Mouse (Mus musculus) midbrain, embryonic 14.5 days (tissue): ENCODE measurements around the gene Kdm4b. TPM values are rescaled to one million over a fixed set of nuclear protein-coding genes. Genes with fewer than 3 reads are reported as not detected.

ENCODE experiments used
- ATAC-seq: fragments of 200-750 bp; cut with Nextera tagmentation; 2 replicates; pipeline ENCODE4 v1.8.0; 2017; ENCODE audit warnings: moderate number of reproducible peaks, moderate library complexity; ENCODE audit not compliant: low FRiP score, low TSS enrichment
- DNase-seq: peaks from one replicate; pipeline ENCODE4 v3.0.0-alpha.2; 2015
- H3K27ac ChIP-seq: fragments of 300-500 bp; sonication (generic); replicated peaks from 2 replicates; pipeline ENCODE4 v1.5.1; 2014; ENCODE audit warnings: mild to moderate bottlenecking, low read depth, low read length, moderate library complexity
- H3K27me3 ChIP-seq: fragments of 300-500 bp; sonication (generic); 2 replicates; pipeline ENCODE4 v1.6.1; 2014; ENCODE audit warnings: low read length, control low read depth, mixed read lengths; ENCODE audit not compliant: control insufficient read depth, insufficient read depth
- H3K36me3 ChIP-seq: fragments of 300-500 bp; sonication (generic); 2 replicates; pipeline ENCODE4 v1.6.1; 2014; ENCODE audit warnings: low read length, control low read depth; ENCODE audit not compliant: control insufficient read depth, insufficient read depth
- H3K4me1 ChIP-seq: fragments of 300-500 bp; sonication (generic); 2 replicates; pipeline ENCODE4 v1.6.1; 2014; ENCODE audit warnings: mild to moderate bottlenecking, antibody characterized with exemption, low read length, control low read depth; ENCODE audit not compliant: control insufficient read depth, insufficient read depth
- H3K4me2 ChIP-seq: fragments of 300-500 bp; sonication (generic); 2 replicates; pipeline ENCODE4 v1.6.1; 2014; ENCODE audit warnings: mild to moderate bottlenecking, low read length, moderate library complexity
- H3K4me3 ChIP-seq: fragments of 300-500 bp; sonication (generic); replicated peaks from 2 replicates; pipeline ENCODE4 v1.5.1; 2014; ENCODE audit warnings: low read depth, low read length
- H3K9ac ChIP-seq: fragments of 300-500 bp; sonication (generic); replicated peaks from 2 replicates; pipeline ENCODE4 v1.6.1; 2014; ENCODE audit warnings: mild to moderate bottlenecking, low read length, moderate library complexity
- H3K9me3 ChIP-seq: fragments of 300-500 bp; sonication (generic); 2 replicates; pipeline ENCODE4 v1.6.1; 2016; ENCODE audit warnings: low read length, control low read depth, mixed read lengths; ENCODE audit not compliant: control insufficient read depth
- whole genome bisulfite sequencing: fragments of 180-500 bp; shearing (Covaris S2); extraction: QIAGEN DNeasy Blood & Tissue Kit; methylation state at CpG from one replicate; pipeline ENCODE4 v1.1.7; 2014; 5-methylcytosine and 5-hydroxymethylcytosine counted together
- polyA plus RNA-seq: library from polyadenylated mRNA; unstranded; fragments of >200 nt; fragmentation: Nextera tagmentation; extraction: Ambion mirVana; gene quantifications from 2 replicates; pipeline ENCODE4 v1.2.1, GENCODE M21; 2014

The Kdm4b gene
- polyA plus RNA-seq, 1 experiment from 2014 or later = 78.9 TPM

GRCm38 (mm10) chr17:56380286-56380685 lies 54.4 kb downstream of the Kdm4b start:
- Histone ChIP-seq H3K27me3 (no peaks in the 10 kb centered on the region), H3K36me3 (peaks cover 96% of the 10 kb centered on the region), H3K27ac (peak overlapping the region; percentile 37; the same call in 1 of the 2 replicates), H3K4me3 (no peak overlapping the region), H3K4me2 (no peak overlapping the region), H3K4me1 (0 out of 2 replicates have a peak, but pooled peaks cover 2% of the 10 kb centered on the region), H3K9me3 (no peaks in the 10 kb centered on the region), H3K9ac (no peak overlapping the region)
- DNase-seq = peak; percentile 46
- peak; percentile 49 for ATAC-seq
- WGBS = 70% methylated on average over 6 of the region's 6 CpGs

GRCm38 (mm10) chr17:56381183-56381582 lies 55.3 kb downstream of the Kdm4b start:
- Histone ChIP-seq H3K27ac (0 out of 2 replicates have a peak overlapping the region, but pooled peaks have one; percentile 32), H3K27me3 (no peaks in the 10 kb centered on the region), H3K9ac (no peak overlapping the region), H3K4me1 (0 out of 2 replicates have a peak, but pooled peaks cover 2% of the 10 kb centered on the region), H3K36me3 (peaks cover 96% of the 10 kb centered on the region), H3K4me3 (no peak overlapping the region), H3K4me2 (no peak overlapping the region), H3K9me3 (no peaks in the 10 kb centered on the region)
- WGBS = 50% methylated on average over 5 of the region's 5 CpGs
- ATAC-seq (no peak), DNase-seq (no peak)

GRCm38 (mm10) chr17:56382997-56383396 lies 57.1 kb downstream of the Kdm4b start:
- no peak overlapping the region for H3K9ac ChIP-seq

GRCm38 (mm10) chr17:56384903-56385302 lies 59.0 kb downstream of the Kdm4b start:
- ATAC-seq (no peak), DNase-seq (no peak)
- Histone ChIP-seq H3K9ac (no peak overlapping the region), H3K27me3 (no peaks in the 10 kb centered on the region), H3K4me2 (no peak overlapping the region), H3K4me3 (no peak overlapping the region), H3K4me1 (0 out of 2 replicates have a peak, but pooled peaks cover 2% of the 10 kb centered on the region), H3K36me3 (peaks cover 95% of the 10 kb centered on the region), H3K27ac (no peak overlapping the region), H3K9me3 (no peaks in the 10 kb centered on the region)
- WGBS = 75% methylated on average over 6 of the region's 6 CpGs

More at GRCm38 (mm10) chr17:56382997-56383396, 57.1 kb downstream of the Kdm4b start:
- no peak overlapping the region for H3K4me2 ChIP-seq
- no peaks in the 10 kb centered on the region for H3K27me3 ChIP-seq
- no peaks in the 10 kb centered on the region for H3K9me3 ChIP-seq
- no peak for DNase-seq
- 0 out of 2 replicates have a peak overlapping the region, but pooled peaks have one; percentile 20 for H3K27ac ChIP-seq
- no peak for ATAC-seq
- H3K4me1 ChIP-seq = 0 out of 2 replicates have a peak, but pooled peaks cover 2% of the 10 kb centered on the region
- WGBS = 30% methylated on average over 8 of the region's 8 CpGs
- H3K36me3 ChIP-seq = peaks cover 94% of the 10 kb centered on the region
- H3K4me3 ChIP-seq = no peak overlapping the region

- ATAC-seq (no peak), DNase-seq (no peak)
- H3K27ac ChIP-seq = no peak overlapping the region
- H3K4me3 ChIP-seq = no peak overlapping the region
- peaks cover 94% of the 10 kb centered on the region for H3K36me3 ChIP-seq
- no peaks in the 10 kb centered on the region for H3K9me3 ChIP-seq
- WGBS = 91% methylated on average over 6 of the region's 6 CpGs
- no peak overlapping the region for H3K9ac ChIP-seq
- H3K4me2 ChIP-seq = no peak overlapping the region
- no peaks in the 10 kb centered on the region for H3K27me3 ChIP-seq
- H3K4me1 ChIP-seq = no peaks in the 10 kb centered on the region
These were observed 61.8 kb downstream of the Kdm4b start for GRCm38 (mm10) chr17:56387612-56388011.

GRCm38 (mm10) chr17:56393238-56393637 lies 67.4 kb downstream of the Kdm4b start:
- no peak overlapping the region for H3K4me3 ChIP-seq
- no peak overlapping the region for H3K9ac ChIP-seq
- H3K4me1 ChIP-seq = no peaks in the 10 kb centered on the region
- H3K9me3 ChIP-seq = no peaks in the 10 kb centered on the region
- peaks cover 99% of the 10 kb centered on the region for H3K36me3 ChIP-seq
- no peak overlapping the region for H3K27ac ChIP-seq
- DNase-seq (no peak), ATAC-seq (no peak)
- H3K4me2 ChIP-seq = no peak overlapping the region
- 95% methylated on average over 6 of the region's 6 CpGs for WGBS
- H3K27me3 ChIP-seq = no peaks in the 10 kb centered on the region

- no peak for ATAC-seq
- Histone ChIP-seq H3K27me3 (no peaks in the 10 kb centered on the region), H3K4me2 (no peak overlapping the region), H3K9ac (no peak overlapping the region), H3K36me3 (peaks cover 99% of the 10 kb centered on the region), H3K4me1 (no peaks in the 10 kb centered on the region), H3K4me3 (no peak overlapping the region), H3K9me3 (no peaks in the 10 kb centered on the region), H3K27ac (no peak overlapping the region)
- WGBS = 96% methylated on average over 10 of the region's 10 CpGs
- DNase-seq = no peak
These were observed 68.0 kb downstream of the Kdm4b start for GRCm38 (mm10) chr17:56393889-56394288.

- DNase-seq = no peak
- ATAC-seq = no peak
- Histone ChIP-seq H3K36me3 (peaks cover 99% of the 10 kb centered on the region), H3K4me2 (no peak overlapping the region), H3K9ac (no peak overlapping the region), H3K9me3 (no peaks in the 10 kb centered on the region), H3K4me1 (no peaks in the 10 kb centered on the region), H3K27ac (no peak overlapping the region), H3K27me3 (no peaks in the 10 kb centered on the region), H3K4me3 (no peak overlapping the region)
- 90% methylated on average over 6 of the region's 6 CpGs for WGBS
These were observed 70.2 kb downstream of the Kdm4b start for GRCm38 (mm10) chr17:56396051-56396450.

GRCm38 (mm10) chr17:56400221-56400620 lies 74.4 kb downstream of the Kdm4b start:
- DNase-seq = no peak
- 100% methylated on average over 3 of the region's 3 CpGs for WGBS
- Histone ChIP-seq H3K36me3 (peaks cover 95% of the 10 kb centered on the region), H3K9me3 (no peaks in the 10 kb centered on the region), H3K4me1 (no peaks in the 10 kb centered on the region), H3K4me3 (no peak overlapping the region), H3K4me2 (no peak overlapping the region), H3K27me3 (no peaks in the 10 kb centered on the region), H3K27ac (no peak overlapping the region), H3K9ac (no peak overlapping the region)
- no peak for ATAC-seq
